Mouse (Mus musculus) lung, adult 2 months (tissue): ENCODE results near the gene Dcst1.

Experiments used
- CTCF ChIP-seq: fragments of 200-500 bp; IDR thresholded peaks from 2 replicates; pipeline ENCODE4 v1.5.1; 2011; ENCODE audit warnings: mild to moderate bottlenecking, low read length, control low read depth; ENCODE audit not compliant: insufficient read depth
- POLR2A ChIP-seq: fragments of 200-500 bp; IDR thresholded peaks from 2 replicates; pipeline ENCODE4 v1.6.1; 2011; ENCODE audit warnings: low read depth, mild to moderate bottlenecking, control low read depth, low read length, borderline replicate concordance; ENCODE audit errors: extremely low read depth

DNA sequence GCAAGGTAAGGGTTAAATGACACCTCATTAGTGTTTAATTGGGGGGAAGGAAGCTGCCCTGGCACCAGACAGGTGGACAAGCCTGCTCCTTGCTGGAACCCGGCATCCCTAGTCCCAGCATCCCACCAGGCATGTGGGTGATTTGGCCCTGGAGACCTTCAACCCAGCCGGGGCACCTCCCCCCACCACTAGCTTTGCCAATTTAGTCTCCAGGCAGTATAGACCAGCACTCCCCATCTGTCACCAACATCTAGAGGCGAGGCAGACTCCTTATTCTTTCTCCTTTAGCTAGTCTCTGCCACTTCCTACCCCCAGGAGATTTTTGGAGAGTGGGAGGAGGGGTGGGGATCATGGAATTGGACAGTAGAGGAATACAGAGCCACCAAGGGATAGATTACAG is 34.7 kb downstream of the Dcst1 start:
- TF ChIP-seq POLR2A (no peak), CTCF (no peak)
